Mouse (Mus musculus) forebrain, embryonic 12.5 days (tissue): ENCODE measurements around the gene Ccdc175. TPM values are rescaled to one million over a fixed set of nuclear protein-coding genes. Genes with fewer than 3 reads are reported as not detected.

ENCODE experiments used
- ATAC-seq: fragments of 200-750 bp; cut with Nextera tagmentation; 2 replicates; pipeline ENCODE4 v1.8.0; 2017; ENCODE audit warnings: moderate TSS enrichment; ENCODE audit not compliant: low FRiP score
- H3K27ac ChIP-seq: fragments of 300-500 bp; sonication (generic); 2 replicates; pipeline ENCODE4 v1.5.1; 2016; ENCODE audit warnings: mild to moderate bottlenecking
- H3K27me3 ChIP-seq: fragments of 300-500 bp; sonication (generic); 2 replicates; pipeline ENCODE4 v1.6.1; 2016; ENCODE audit warnings: mild to moderate bottlenecking
- H3K36me3 ChIP-seq: fragments of 300-500 bp; sonication (generic); replicated peaks from 2 replicates; pipeline ENCODE4 v1.6.1; 2016; ENCODE audit warnings: mild to moderate bottlenecking
- H3K4me1 ChIP-seq: fragments of 300-500 bp; sonication (generic); 2 replicates; pipeline ENCODE4 v1.6.1; 2016
- H3K4me2 ChIP-seq: fragments of 300-500 bp; sonication (generic); 2 replicates; pipeline ENCODE4 v1.6.1; 2016; ENCODE audit warnings: mild to moderate bottlenecking, moderate library complexity
- H3K4me3 ChIP-seq: fragments of 300-500 bp; sonication (generic); replicated peaks from 2 replicates; pipeline ENCODE4 v1.5.1; 2016; ENCODE audit warnings: mild to moderate bottlenecking
- H3K9ac ChIP-seq: fragments of 300-500 bp; sonication (generic); 2 replicates; pipeline ENCODE4 v1.6.1; 2016; ENCODE audit warnings: mild to moderate bottlenecking
- H3K9me3 ChIP-seq: fragments of 300-500 bp; sonication (generic); 2 replicates; pipeline ENCODE4 v1.6.1; 2016
- WGBS: fragments of 180-500 bp; shearing (Covaris S2); methylation state at CpG from one replicate; pipeline ENCODE4 v1.1.7; 2016; 5-methylcytosine and 5-hydroxymethylcytosine counted together
- microRNA-seq: library from miRNA; unstranded; fragments of <30 nt; microRNA quantifications from one replicate; pipeline ENCODE4, GENCODE M21; 2017
- polyA plus RNA-seq: library from polyadenylated mRNA; unstranded; fragments of >200 nt; fragmentation: Nextera tagmentation; extraction: Ambion mirVana; gene quantifications from 2 replicates; pipeline ENCODE4 v1.2.1, GENCODE M21; 2016

The Ccdc175 gene
- polyA plus RNA-seq, 1 experiment from 2014 or later: not detected

DNA sequence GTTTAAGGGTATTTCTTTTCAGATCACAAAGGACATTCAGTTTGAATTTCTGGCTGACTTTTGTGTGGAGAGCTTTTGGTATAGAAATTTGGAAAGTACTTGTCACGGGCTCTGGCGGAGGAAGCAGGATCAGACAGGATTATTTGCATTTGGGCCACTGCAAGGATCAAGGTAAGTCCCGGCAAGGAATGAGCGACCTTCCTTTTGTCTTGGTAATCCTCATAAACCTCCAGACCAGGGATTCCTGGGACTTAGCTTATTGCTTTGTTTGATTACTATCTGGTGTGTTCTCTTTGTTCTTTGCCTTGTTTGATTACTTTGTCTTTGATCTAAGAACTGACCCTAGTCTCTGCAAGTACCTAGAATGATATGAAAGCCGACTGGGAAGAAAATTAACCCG is 131.0 kb downstream of the Ccdc175 start:
- WGBS: 23% methylated on average over 6 of the region's 6 CpGs
- no peaks in the 10 kb centered on the region for H3K27me3 ChIP-seq
- H3K27ac ChIP-seq: no peak overlapping the region
- ATAC-seq: no peak
- H3K9me3 ChIP-seq: no peaks in the 10 kb centered on the region
- no peaks in the 10 kb centered on the region for H3K36me3 ChIP-seq
- no peak overlapping the region for H3K4me2 ChIP-seq
- no peak overlapping the region for H3K9ac ChIP-seq
- no peak overlapping the region for H3K4me3 ChIP-seq
- H3K4me1 ChIP-seq: no peaks in the 10 kb centered on the region

- Histone ChIP-seq H3K36me3 (no peaks in the 10 kb centered on the region), H3K27me3 (no peaks in the 10 kb centered on the region), H3K9me3 (no peaks in the 10 kb centered on the region), H3K4me3 (no peak overlapping the region), H3K27ac (no peak overlapping the region), H3K4me2 (no peak overlapping the region), H3K9ac (no peak overlapping the region), H3K4me1 (no peaks in the 10 kb centered on the region)
- no peak for ATAC-seq
- WGBS: 42% methylated on average over 6 of the region's 6 CpGs
Measured at GRCm38 (mm10) chr12:72053303-72053702, 131.5 kb downstream of the Ccdc175 start.

- WGBS: 86% methylated on average over 6 of the region's 6 CpGs
- Histone ChIP-seq H3K27me3 (no peaks in the 10 kb centered on the region), H3K27ac (no peak overlapping the region), H3K9ac (no peak overlapping the region), H3K36me3 (no peaks in the 10 kb centered on the region), H3K4me3 (no peak overlapping the region), H3K9me3 (no peaks in the 10 kb centered on the region), H3K4me1 (no peaks in the 10 kb centered on the region), H3K4me2 (no peak overlapping the region)
- no peak for ATAC-seq
Measured at GRCm38 (mm10) chr12:72052571-72052970, 132.3 kb downstream of the Ccdc175 start.

Small RNA genes lying within 50 kb of the gene (microRNA-seq; reads per million reads assigned to microRNA genes)
- not detected for gene Gm24466

Other genes with a start within 250 kb of the Ccdc175 start
- 1.1 and 1.4 TPM in 2 replicates for gene Gpr135, start 113.9 kb downstream of the Ccdc175 start, polyA plus RNA-seq
- 7.0 and 8.5 TPM in 2 replicates for gene L3hypdh, start 99.6 kb downstream of the Ccdc175 start, polyA plus RNA-seq
- gene Jkamp, start 99.4 kb downstream of the Ccdc175 start, polyA plus RNA-seq: 81.0 and 81.7 TPM in 2 replicates
- gene Rtn1, start 224.0 kb upstream of the Ccdc175 start, polyA plus RNA-seq: 588 and 653 TPM in 2 replicates